Mouse (Mus musculus) limb, embryonic 11.5 days (tissue): ENCODE results near the gene Gm10306. TPM values are rescaled to one million over a fixed set of nuclear protein-coding genes. Genes with fewer than 3 reads are reported as not detected.

Experiments
- ATAC-seq: fragments of 200-750 bp; cut with Nextera tagmentation; 2 replicates; pipeline ENCODE4 v1.8.0; 2017; ENCODE audit warnings: low read depth; ENCODE audit not compliant: insufficient number of reproducible peaks, low FRiP score, low TSS enrichment
- DNase-seq: peaks from one replicate; pipeline ENCODE4 v3.0.0-alpha.2; 2015; ENCODE audit warnings: low spot score
- H3K27ac ChIP-seq: fragments of 300-500 bp; sonication (generic); replicated peaks from 2 replicates; pipeline ENCODE4 v1.5.1; 2014; ENCODE audit warnings: low read depth, mild to moderate bottlenecking, low read length
- H3K27me3 ChIP-seq: fragments of 300-500 bp; sonication (generic); 2 replicates; pipeline ENCODE4 v1.6.1; 2014; ENCODE audit warnings: mild to moderate bottlenecking, low read length, mixed read lengths; ENCODE audit not compliant: control insufficient read depth, insufficient read depth
- H3K36me3 ChIP-seq: fragments of 300-500 bp; sonication (generic); 2 replicates; pipeline ENCODE4 v1.6.1; 2014; ENCODE audit warnings: mild to moderate bottlenecking, low read length, moderate library complexity, mixed read lengths; ENCODE audit not compliant: control insufficient read depth, insufficient read depth
- H3K4me1 ChIP-seq: fragments of 300-500 bp; sonication (generic); 2 replicates; pipeline ENCODE4 v1.6.1; 2014; ENCODE audit warnings: low read length, mixed read lengths; ENCODE audit not compliant: control insufficient read depth, insufficient read depth
- H3K4me2 ChIP-seq: fragments of 300-500 bp; sonication (generic); 2 replicates; pipeline ENCODE4 v1.6.1; 2014; ENCODE audit warnings: low read depth, mild to moderate bottlenecking, moderate library complexity; ENCODE audit not compliant: severe bottlenecking
- H3K4me3 ChIP-seq: fragments of 300-500 bp; sonication (generic); 2 replicates; pipeline ENCODE4 v1.5.1; 2014; ENCODE audit warnings: low read depth, low read length
- H3K9ac ChIP-seq: fragments of 300-500 bp; sonication (generic); 2 replicates; pipeline ENCODE4 v1.6.1; 2014; ENCODE audit warnings: mild to moderate bottlenecking, low read length
- H3K9me3 ChIP-seq: fragments of 300-500 bp; sonication (generic); 2 replicates; pipeline ENCODE4 v1.6.1; 2016; ENCODE audit warnings: low read length; ENCODE audit not compliant: control insufficient read depth
- WGBS: fragments of 180-500 bp; shearing (Covaris S2); extraction: QIAGEN DNeasy Blood & Tissue Kit; methylation state at CpG from one replicate; pipeline ENCODE4 v1.1.7; 2014; 5-methylcytosine and 5-hydroxymethylcytosine counted together
- polyA plus RNA-seq: library from polyadenylated mRNA; unstranded; fragments of >200 nt; fragmentation: Nextera tagmentation; extraction: Ambion mirVana; gene quantifications from 2 replicates; pipeline ENCODE4 v1.2.1, GENCODE M21; 2014

Gm10306 gene
- 0.40 TPM in 1 of 2 replicates, not detected in the other for polyA plus RNA-seq

DNA sequence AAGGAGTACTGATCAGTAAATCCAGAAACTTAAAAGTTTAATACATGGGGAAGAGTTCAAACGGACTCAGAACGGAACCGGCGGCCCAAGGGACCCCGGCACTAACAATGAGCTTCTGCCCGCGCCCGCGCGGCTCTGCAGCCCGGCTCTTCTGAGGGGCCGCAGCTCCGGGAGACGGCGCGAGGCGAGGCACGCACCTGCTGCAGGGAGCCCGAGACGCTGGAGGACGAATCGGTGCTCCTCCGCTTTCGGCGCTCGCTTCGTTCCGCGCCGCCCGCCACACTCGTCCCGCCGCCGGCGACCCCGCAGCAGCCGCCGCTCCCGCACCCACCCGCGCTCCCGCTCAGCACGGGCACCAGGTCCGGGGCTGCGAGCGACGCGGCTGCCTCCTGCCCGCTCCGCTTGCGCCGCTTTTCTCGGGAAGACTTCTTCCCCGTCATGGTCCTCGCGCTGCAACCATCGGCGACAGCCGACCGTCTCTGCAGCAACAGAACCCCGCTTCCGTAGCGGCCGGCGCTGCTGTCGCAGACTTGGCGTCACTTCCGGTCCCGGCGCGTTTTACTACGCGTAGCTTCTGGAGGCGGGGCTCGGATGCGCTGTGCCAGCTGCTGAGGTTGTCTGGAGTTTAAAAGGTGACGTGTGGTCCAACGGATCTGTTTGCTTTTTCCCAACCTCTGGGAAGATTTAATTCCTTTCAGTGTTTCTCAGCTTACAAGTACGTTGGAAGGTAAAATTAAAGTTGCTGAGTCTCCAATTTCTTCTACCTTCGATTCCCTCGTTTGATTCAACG, at the start of gene Gm10306, which contains the start of gene Caap1:
TSS of gene Gm10306 (plus strand) at position 282 of the 790 bp plus-strand sequence.
TSS of gene Caap1 (minus strand) at position 532 of the 790 bp plus-strand sequence.
- 1% methylated on average over 75 of the region's 83 CpGs for WGBS
- Histone ChIP-seq H3K9ac (peak within 1 kb of the TSS; percentile 82), H3K9me3 (no peaks in the 10 kb centered on the region), H3K4me2 (peak within 1 kb of the TSS; percentile 54), H3K27ac (no peak within 1 kb of the TSS; the same call in 1 of the 2 replicates), H3K4me3 (peak within 1 kb of the TSS; percentile 89), H3K36me3 (no peaks in the 10 kb centered on the region), H3K27me3 (no peaks in the 10 kb centered on the region), H3K4me1 (no peaks in the 10 kb centered on the region)
- ATAC-seq (peak; percentile 97), DNase-seq (peak; percentile 98)

DNA sequence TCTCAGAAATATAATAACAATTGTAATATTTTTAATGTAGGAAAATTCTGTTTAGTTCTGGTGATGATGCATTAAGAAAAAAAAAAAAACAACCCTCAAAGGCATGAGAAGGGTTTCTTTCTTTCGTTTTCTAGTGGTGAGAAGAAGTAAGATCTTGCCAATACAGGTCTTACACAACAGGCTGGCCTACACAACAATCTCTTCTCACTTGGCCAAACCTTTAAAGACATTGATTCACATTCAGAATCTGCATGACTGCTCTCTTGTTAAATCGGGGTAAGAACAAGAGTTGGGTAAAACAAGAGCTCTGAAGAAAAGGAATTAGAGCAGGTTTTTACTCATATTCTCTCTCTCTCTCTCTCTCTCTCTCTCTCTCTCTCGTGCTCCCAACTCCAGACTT, 41.0 kb upstream of the Gm10306 start:
- Histone ChIP-seq H3K4me2 (no peak overlapping the region), H3K9ac (no peak overlapping the region), H3K4me3 (no peak overlapping the region), H3K36me3 (no peaks in the 10 kb centered on the region), H3K9me3 (no peaks in the 10 kb centered on the region), H3K27me3 (no peaks in the 10 kb centered on the region), H3K4me1 (no peaks in the 10 kb centered on the region), H3K27ac (no peak overlapping the region)
- DNase-seq = no peak
- no peak for ATAC-seq
- 88% methylated on average over 3 of the region's 3 CpGs for WGBS

GRCm38 (mm10) chr4:94517631-94518030, 38.7 kb upstream of the Gm10306 start:
- no peak overlapping the region for H3K9ac ChIP-seq
- H3K4me3 ChIP-seq = no peak overlapping the region
- no peak overlapping the region for H3K27ac ChIP-seq
- DNase-seq (peak; percentile 56), ATAC-seq (no peak)
- WGBS = 63% methylated on average over 4 of the region's 4 CpGs
- H3K4me2 ChIP-seq = no peak overlapping the region
- H3K4me1 ChIP-seq = no peaks in the 10 kb centered on the region
- H3K27me3 ChIP-seq = no peaks in the 10 kb centered on the region
- H3K9me3 ChIP-seq = no peaks in the 10 kb centered on the region
- H3K36me3 ChIP-seq = no peaks in the 10 kb centered on the region

GRCm38 (mm10) chr4:94523321-94523720, 33.0 kb upstream of the Gm10306 start:
- Histone ChIP-seq H3K9me3 (no peaks in the 10 kb centered on the region), H3K27ac (no peak overlapping the region), H3K4me2 (no peak overlapping the region), H3K36me3 (no peaks in the 10 kb centered on the region), H3K4me3 (no peak overlapping the region), H3K27me3 (no peaks in the 10 kb centered on the region), H3K4me1 (no peaks in the 10 kb centered on the region), H3K9ac (no peak overlapping the region)
- DNase-seq (no peak), ATAC-seq (no peak)

DNA sequence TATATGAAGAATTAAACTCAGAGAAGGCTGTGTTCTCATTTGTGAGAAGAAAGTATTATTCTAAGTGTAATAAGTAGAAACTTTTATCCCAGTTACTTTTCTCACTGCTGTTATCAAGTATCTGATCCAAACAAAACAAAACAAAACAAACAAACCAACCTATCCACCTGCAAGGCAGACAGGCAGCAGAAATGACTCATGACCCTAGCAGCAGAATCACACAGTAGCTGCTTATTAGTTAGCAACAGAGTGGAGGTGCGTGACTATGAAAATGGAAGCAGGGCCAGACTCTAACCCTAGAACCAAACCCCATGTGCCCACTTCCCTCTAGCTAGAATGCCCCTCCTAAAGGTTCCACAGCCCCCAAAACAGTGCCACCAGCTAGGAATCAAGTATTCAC, 26.9 kb upstream of the Gm10306 start:
- WGBS = 93% methylated on average over 1 of the region's 1 CpGs
- no peaks in the 10 kb centered on the region for H3K27me3 ChIP-seq
- no peaks in the 10 kb centered on the region for H3K4me1 ChIP-seq
- H3K9ac ChIP-seq = no peak overlapping the region
- ATAC-seq = no peak
- no peak overlapping the region for H3K27ac ChIP-seq
- no peak overlapping the region for H3K4me3 ChIP-seq
- no peaks in the 10 kb centered on the region for H3K9me3 ChIP-seq
- no peak for DNase-seq
- H3K36me3 ChIP-seq = no peaks in the 10 kb centered on the region
- no peak overlapping the region for H3K4me2 ChIP-seq

GRCm38 (mm10) chr4:94533205-94533604, 23.1 kb upstream of the Gm10306 start:
- Histone ChIP-seq H3K4me2 (no peak overlapping the region), H3K27ac (no peak overlapping the region), H3K9me3 (no peaks in the 10 kb centered on the region), H3K9ac (no peak overlapping the region), H3K36me3 (no peaks in the 10 kb centered on the region), H3K27me3 (no peaks in the 10 kb centered on the region), H3K4me1 (no peaks in the 10 kb centered on the region), H3K4me3 (no peak overlapping the region)
- ATAC-seq (no peak), DNase-seq (no peak)

DNA sequence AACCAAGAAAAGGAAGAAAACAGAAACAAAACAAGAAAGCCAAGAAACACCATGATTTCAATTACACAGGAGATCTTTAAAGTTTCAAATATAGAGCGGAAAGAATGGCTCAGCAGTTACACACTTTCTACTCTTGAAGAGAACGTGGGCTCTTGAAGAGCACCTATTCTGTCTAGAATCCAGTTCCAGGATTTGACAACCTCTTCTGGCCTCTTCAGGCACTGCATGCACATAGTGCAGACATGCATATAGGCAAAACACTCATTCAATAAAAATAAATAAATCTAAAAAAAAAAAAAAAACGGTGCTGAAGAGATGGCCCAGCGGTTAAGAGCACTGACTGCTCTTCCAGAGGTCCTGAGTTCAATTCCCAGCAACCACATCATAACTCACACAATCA, 13.3 kb upstream of the Gm10306 start:
- WGBS = 92% methylated on average over 4 of the region's 4 CpGs
- Histone ChIP-seq H3K27ac (no peak overlapping the region), H3K9me3 (no peaks in the 10 kb centered on the region), H3K4me1 (no peaks in the 10 kb centered on the region), H3K4me2 (no peak overlapping the region), H3K27me3 (no peaks in the 10 kb centered on the region), H3K9ac (no peak overlapping the region), H3K36me3 (no peaks in the 10 kb centered on the region; the same call in 1 of the 2 replicates), H3K4me3 (no peak overlapping the region)
- ATAC-seq = no peak
- no peak for DNase-seq

- H3K4me1 ChIP-seq = no peaks in the 10 kb centered on the region
- DNase-seq = no peak
- H3K4me2 ChIP-seq = no peak overlapping the region
- H3K4me3 ChIP-seq = no peak overlapping the region
- no peak overlapping the region for H3K9ac ChIP-seq
- no peaks in the 10 kb centered on the region; the same call in 1 of the 2 replicates for H3K36me3 ChIP-seq
- H3K27me3 ChIP-seq = no peaks in the 10 kb centered on the region
- no peak for ATAC-seq
- H3K9me3 ChIP-seq = no peaks in the 10 kb centered on the region
- 86% methylated on average over 7 of the region's 7 CpGs for WGBS
- no peak overlapping the region for H3K27ac ChIP-seq
Measured at GRCm38 (mm10) chr4:94544321-94544720, 12.0 kb upstream of the Gm10306 start.
